Mouse (Mus musculus): ENCODE measurements around the gene Wnt1.

The Wnt1 gene

GRCm38 (mm10) chr15:98837006-98837742 is 47.5 kb downstream of the Wnt1 start:
- DNase-seq (ENCODE audit: low read depth, low spot score), result no peak

- DNase-seq (ENCODE audit: low read depth, low spot score), result no peak
Measured at GRCm38 (mm10) chr15:98837743-98838103, 48.1 kb downstream of the Wnt1 start.

- DNase-seq (ENCODE audit: low read depth, low spot score), result no peak
Measured at GRCm38 (mm10) chr15:98839161-98839560, 49.5 kb downstream of the Wnt1 start.

- DNase-seq (ENCODE audit: low read depth, low spot score), result no peak
Measured at GRCm38 (mm10) chr15:98839671-98840585, 50.3 kb downstream of the Wnt1 start.

All from R1 (cell line).